Mouse (Mus musculus) gastrocnemius, adult 8-10 months (tissue): ENCODE data around the gene Sdr39u1. TPM values are rescaled to one million over a fixed set of nuclear protein-coding genes. Genes with fewer than 3 reads are reported as not detected.
A peak's percentile ranks its signal among the peaks of the same experiment; 100 is the strongest.

Experiments
- DNase-seq, 2 experiments: peaks; one replicate each; pipeline ENCODE4 v3.0.0; 2022; ENCODE audit warnings: low spot score in 2 of 2
- total RNA-seq, 4 experiments: library from RNA; stranded (reverse); gene quantifications; 2 replicates each; pipeline ENCODE4 v1.2.4; 2022

Sdr39u1 gene
- 100 to 1,000 TPM; 137 to 151 (median 145) TPM for total RNA-seq

DNA sequence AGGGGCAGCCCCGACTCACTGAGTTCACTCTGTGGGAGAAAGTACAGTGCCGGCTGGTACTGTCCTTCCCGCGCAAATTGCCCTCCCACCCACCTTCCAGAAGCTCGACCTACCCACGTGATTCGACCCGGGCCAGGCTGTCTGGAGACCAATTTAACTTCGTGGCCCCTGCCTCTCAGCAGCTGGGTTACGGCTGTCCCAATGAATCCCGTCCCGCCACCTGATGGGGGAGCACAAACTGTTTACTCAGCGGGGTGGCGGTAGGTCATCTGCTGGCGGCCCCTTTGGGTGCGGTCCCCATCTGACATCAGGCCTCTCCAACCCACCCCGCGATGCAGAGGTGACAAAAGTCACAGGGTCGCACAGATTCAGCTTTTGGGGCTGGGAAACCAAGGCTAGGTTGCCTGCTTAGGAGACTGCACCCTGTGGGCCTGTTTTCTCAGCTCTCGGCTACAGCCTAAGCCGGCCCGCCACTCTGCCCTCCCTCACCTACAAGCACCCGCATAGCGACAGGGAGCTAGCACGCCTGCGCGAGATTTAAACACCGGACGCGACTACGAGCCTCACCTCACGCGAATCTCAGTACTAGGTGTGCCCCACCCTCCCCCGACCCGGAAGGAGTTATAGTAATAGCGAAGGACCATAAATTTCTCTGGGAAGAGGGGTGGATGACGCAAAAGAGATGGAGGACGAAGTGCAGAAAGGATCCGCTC lies at the start of gene Sdr39u1:
Gene Sdr39u1 (minus strand): TSS at position 593 of the 713 bp plus-strand sequence.
- peak; percentile 71 to 84 for DNase-seq

DNA sequence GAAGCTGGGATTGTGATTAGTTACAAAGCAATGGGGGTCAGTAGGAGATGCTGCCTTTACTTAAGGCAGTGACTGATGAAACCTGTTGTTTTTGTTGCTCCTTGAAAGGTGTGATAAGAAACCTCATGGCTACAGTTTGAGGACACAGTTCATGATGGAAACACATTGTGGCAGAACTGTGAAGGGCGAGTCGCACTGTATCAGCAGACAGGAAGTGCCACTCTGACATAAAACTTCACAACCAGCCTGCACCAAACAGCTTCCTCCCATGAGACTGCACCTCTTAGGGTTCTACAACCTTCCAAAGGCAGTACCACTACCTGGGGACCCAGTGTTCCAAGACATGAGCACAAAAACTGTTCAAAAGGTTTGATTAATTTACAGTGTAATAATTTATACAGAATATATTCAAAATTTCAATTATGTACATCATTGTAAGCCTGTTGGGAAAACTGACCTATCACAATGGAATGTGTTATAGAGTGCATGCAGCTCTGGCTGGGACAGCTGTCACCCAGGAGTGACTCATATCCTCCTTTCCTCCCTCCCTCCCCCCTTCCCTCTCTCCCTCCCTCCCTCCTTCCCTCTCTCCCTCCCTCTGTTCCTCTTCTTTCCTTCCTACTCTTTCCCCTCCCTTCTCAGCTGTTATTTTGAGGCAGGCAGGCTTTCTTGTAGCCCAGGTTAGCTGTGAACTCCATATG lies 46.3 kb upstream of the Sdr39u1 start:
- DNase-seq, result no peak

DNA sequence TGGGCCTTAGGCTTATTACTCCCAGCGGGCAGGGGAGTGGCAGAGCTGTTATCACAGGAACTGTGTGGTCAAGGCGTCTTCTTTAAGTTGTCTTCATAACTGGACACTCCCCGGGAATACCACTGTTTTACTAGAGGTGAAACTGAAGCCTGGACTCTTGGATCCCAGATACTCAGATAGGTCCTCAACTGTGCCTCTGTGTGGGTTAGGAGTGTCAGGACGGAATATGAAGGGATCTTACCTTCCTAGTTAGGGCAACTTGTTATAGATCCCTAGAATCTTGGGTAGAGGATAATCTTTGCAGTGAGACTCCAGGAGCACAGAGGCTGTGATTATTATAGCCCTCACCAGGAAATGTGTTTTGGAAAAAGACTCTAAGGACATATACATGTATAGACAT lies 44.5 kb upstream of the Sdr39u1 start, which contains the start of gene Cma1:
Gene Cma1 (minus strand): TSS at position 101 of the 400 bp plus-strand sequence.
- DNase-seq, result no peak

DNA sequence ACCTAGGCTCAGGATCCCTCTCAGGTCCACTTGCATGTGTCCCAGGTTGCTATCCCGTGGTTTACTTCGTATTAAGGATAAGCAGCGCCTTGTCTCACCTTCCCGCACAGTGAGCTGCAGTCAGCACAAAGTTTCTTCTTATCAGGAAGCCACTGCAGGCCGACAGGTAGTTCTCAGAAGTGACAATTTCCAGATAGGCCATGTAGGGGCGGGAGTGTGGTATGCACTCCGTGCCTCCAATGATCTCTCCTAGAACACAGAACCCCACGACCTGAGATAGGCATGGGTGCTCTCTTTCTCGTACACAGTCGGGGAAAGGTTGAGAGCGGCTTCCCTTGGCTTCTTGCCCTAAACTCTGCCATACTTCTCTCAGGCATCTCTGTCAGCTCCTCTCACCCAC lies 43.5 kb upstream of the Sdr39u1 start:
- DNase-seq, result no peak

- DNase-seq, result no peak
These were observed 40.1 kb upstream of the Sdr39u1 start for GRCm38 (mm10) chr14:55940070-55940800.

- no peak for DNase-seq
These were observed 33.5 kb upstream of the Sdr39u1 start for GRCm38 (mm10) chr14:55933586-55933985.

DNA sequence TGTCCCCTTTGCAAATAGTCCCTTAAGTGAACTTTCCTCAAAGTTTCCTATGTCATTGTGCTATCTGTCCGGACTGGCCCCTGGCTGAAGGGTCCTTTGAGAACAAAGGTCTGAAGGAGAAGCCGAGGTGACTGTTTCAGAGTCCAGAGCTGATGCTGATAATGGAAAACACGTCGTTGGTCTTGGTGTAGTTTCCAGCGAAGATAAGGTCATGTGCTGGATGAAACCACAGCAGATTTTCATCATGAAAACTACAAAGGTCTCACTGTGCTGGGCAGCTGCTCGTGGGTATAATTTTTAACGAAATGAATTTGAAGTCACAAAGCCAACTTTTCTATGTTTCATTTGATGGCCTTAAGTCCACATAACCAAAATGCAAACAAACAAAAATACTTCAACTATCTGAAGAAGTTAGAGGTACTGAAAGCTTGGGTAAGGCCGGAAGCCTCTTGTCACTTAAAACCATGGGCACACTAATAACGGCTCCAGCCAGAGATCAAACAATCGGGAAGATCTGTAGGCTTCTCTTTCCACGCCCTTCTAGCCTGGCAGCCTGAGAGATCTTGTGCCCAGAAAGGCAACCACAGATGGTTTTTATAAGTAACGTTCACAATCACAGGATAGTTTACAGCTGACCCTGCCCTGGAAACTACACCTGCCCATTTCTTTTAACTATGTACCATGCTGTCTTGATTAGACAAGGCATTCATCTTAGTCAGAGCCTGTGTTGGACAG lies 29.3 kb upstream of the Sdr39u1 start:
- no peak for DNase-seq

DNA sequence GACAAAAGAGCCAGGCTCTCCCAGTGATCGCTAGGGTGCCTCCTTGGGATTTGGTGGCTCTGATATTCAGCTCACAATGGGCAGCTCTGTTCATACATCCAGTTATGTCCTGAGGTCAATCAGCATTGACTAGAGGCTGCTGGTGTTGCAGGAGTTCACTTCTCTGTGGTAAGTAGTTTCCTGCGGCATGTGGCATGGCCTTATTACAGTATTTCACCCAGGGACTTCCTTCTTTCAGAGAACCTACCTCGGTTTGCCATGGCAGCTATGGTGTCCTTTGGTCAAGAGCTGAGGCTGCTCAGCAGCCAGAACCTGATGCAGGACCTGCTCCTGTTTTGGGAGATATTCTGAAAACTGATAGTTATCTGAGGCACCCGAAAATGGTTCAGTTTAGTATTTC lies 26.8 kb upstream of the Sdr39u1 start:
- no peak for DNase-seq

DNA sequence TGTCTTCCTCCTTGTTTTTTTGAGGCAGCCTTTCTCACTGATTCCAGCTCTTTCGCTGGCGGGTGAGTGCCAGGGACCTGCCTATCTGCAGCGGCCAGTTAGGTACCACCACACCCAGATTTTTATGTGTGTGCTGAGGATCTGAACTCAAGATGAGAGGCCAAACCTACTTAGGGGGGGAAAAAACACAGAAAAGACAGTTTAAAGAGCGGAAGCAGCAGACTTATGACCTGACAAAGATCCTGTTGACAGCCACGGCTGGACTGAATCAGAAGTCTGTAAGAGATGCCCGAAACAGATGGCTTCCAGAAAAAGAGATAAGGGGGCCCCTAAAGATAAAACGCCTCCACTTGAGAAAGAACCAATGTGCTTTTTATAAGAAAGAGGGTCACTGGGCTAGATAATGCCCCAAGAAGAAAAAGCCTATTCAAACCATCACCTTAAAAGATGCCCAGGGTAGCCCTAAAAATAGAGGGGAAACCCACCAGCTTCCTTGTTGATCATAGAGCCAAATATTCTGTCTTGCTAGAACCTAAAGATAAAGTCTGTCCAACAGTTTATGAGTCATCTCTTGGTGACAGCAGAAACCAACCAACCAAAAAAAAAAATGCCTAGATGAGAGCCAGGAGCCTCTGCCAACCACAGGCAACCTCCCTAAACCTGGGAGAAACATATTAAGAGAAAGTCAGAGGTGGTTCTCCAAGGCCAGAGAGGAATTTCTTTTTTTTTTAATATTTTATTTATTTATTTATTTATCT lies 22.6 kb upstream of the Sdr39u1 start:
- DNase-seq, result no peak

DNA sequence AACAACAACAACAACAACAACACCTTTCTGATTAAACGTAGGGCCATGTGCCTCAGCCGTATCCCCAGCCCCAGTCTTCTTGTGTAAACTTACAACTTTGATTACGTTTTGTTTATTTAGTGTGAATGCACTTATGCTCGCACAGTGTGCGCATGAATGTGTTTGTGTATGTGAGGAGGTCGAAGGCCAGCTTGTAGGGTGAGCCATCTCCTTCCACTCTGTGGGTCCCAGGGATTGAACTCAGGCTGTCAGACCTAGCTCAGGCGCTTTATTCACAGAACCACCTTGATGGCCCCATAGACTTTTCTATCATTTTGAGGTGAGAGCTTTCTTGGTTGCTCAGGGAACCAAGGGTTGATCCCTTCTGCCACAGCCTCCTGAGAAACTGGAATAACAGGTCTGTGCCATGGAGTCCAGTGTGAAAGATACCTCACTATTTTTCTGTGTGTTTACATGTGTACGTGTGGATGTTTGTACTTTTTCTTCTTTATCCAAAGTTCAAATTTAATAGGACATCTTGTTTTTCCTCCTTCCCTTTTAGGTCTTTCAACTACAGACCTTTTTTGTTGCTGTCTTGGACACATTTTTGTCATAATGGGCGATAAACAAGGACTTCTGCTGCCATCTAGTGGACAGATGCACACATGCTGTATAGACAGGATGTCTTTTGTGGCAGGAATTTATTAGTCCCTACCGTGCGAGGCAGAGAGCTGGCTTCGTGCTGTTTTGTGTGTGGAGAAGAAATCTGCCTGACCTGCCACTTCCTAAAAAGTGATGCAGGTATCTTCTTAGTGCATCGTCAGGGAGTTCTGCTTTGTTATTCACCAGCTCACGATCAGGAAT lies 18.4 kb upstream of the Sdr39u1 start:
- peak; percentile 40 to 50 for DNase-seq

DNA sequence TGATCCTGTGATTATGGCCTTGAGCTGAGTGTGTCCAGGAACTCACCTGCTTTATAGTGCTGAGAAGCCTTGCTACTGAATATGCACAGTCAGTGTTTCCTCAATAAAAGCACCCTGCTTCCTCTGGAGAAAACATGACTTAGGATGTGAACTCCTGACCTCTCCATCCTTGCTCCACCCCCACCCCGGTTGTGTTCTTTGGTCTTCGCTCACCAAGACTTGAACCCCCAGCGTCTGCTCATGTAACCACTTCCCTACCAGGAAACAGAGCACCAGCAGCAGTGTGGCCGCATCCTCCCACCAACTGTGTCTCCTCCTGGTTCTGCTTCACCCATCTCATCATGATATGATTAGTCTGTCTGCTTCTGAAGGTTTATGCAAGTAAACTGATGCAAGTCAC lies 13.3 kb upstream of the Sdr39u1 start:
- no peak for DNase-seq

DNA sequence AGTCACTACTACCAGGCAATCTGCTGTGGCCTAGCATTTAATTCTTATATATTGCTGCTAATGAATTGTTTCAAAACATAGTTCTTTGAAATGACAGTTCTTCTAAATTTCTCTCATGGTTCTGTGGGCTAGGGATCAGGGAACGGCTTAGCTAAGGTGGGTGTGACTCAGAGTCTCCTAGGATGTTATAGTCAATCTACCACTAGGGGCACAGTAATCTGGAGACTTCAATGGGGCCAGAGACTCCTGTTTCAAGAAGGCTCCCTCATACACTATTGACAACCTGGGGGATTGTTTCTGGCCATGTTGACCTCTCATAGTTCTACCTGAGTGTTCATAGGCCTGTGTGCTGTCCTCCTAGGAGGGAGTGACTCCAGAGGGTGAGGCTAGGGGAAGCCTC lies 5.4 kb upstream of the Sdr39u1 start:
- no peak for DNase-seq

DNA sequence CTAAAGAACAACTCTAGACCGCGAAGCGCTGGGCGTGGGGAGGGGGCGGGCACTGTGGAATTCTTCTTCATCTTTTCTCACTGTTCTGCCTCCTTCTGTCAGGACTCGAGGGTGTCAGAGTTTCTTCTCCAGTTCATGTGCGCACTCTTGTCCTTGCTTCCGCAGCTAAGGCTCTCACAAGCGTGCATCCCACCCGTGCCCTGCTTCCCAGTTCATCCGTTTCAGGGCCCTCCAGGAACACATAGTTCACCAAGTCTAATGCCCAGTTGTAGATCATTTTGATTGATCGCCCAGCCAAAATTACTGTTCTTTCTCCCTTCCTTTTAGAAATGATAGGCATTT lies 292 bp upstream of the Sdr39u1 start:
- no peak for DNase-seq

- no peak for DNase-seq
These were observed 1.1 kb downstream of the Sdr39u1 start for GRCm38 (mm10) chr14:55898947-55899346.

- DNase-seq, result no peak
These were observed 2.4 kb downstream of the Sdr39u1 start for GRCm38 (mm10) chr14:55897671-55898070.

GRCm38 (mm10) chr14:55886571-55887382 lies 13.3 kb downstream of the Sdr39u1 start:
- DNase-seq, result no peak

DNA sequence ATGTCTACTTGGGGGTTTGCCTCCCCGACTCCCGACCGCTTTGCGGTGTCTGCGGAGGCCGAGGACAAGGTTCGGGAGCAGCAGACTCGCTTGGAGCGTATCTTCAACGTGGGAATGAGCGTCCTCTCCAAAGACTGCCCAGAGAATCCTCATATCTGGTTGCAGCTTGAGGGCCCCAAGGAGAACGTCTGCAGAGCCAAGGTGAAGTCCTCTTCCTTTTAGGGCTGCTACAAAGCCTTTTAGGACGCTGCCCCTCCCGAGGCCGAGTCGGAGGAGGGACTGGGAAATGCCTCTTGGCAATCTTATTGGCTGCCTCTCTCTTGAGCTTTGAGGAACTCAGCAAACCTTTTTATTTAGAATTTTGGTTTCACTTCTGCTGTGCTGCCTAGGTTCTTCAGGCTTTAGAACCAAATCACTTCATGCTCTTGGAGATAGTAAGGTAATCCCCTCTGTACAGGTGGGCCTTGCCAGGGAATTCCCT lies 14.3 kb downstream of the Sdr39u1 start:
- peak in 1 of 2 experiments; percentile 36 for DNase-seq

DNA sequence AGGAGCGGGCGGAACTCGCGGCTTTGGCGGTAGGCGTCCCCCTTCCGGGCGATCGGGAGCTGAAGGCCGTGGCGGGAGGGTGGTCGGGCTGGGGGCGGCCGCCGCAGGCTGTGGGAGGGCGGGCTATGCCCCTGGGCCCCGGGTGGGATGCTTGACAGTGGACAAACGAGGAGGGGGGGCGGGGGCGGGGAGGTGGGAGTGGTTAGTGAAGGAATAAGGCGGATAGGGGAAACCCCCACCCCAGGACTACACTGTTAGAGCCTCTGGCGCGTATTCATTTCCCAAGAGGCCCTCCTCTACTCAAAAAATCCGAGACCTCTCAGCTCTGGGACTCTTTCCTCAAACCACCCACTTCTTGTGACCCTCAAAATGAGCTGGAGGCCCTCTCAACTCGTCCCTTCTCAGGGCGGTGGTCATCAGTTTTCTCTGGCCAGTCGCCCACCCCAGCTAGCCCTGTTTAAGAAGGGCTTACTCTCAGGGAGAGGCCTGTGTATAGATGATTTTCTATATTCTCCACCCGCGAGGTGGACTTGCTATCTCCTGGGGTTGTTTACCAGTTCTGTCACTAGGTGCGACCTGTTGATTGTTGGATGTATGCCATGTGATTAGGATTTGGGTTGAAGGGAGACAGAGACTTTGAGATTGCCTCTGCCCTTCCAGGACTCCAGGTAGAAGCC lies 14.8 kb downstream of the Sdr39u1 start:
- no peak for DNase-seq
